Mouse (Mus musculus) stomach, postnatal 0 days (tissue): ENCODE results near the gene Tomm20l. TPM values are rescaled to one million over a fixed set of nuclear protein-coding genes. Genes with fewer than 3 reads are reported as not detected.

Experiments
- ATAC-seq: fragments of 200-750 bp; cut with Nextera tagmentation; 2 replicates; pipeline ENCODE4 v1.8.0; 2017; ENCODE audit not compliant: low FRiP score, low TSS enrichment
- DNase-seq: peaks from one replicate; pipeline ENCODE4 v3.0.0-alpha.2; 2016; ENCODE audit warnings: low spot score
- H3K27ac ChIP-seq: fragments of 300-500 bp; sonication (generic); replicated peaks from 2 replicates; pipeline ENCODE4 v1.5.1; 2014; ENCODE audit warnings: mild to moderate bottlenecking, control low read depth
- H3K27me3 ChIP-seq: fragments of 300-500 bp; sonication (generic); 2 replicates; pipeline ENCODE4 v1.6.1; 2014; ENCODE audit warnings: low read length; ENCODE audit not compliant: control insufficient read depth, insufficient read depth
- H3K36me3 ChIP-seq: fragments of 300-500 bp; sonication (generic); 2 replicates; pipeline ENCODE4 v1.6.1; 2014; ENCODE audit warnings: low read length, mixed read lengths; ENCODE audit not compliant: control insufficient read depth, insufficient read depth
- H3K4me1 ChIP-seq: fragments of 300-500 bp; sonication (generic); replicated peaks from 2 replicates; pipeline ENCODE4 v1.6.1; 2014; ENCODE audit warnings: antibody characterized with exemption; ENCODE audit not compliant: control insufficient read depth, insufficient read depth
- H3K4me2 ChIP-seq: fragments of 300-500 bp; sonication (generic); replicated peaks from 2 replicates; pipeline ENCODE4 v1.6.1; 2014; ENCODE audit warnings: low read depth, mild to moderate bottlenecking, control low read depth, moderate library complexity
- H3K4me3 ChIP-seq: fragments of 300-500 bp; sonication (generic); 2 replicates; pipeline ENCODE4 v1.5.1; 2014; ENCODE audit warnings: low read depth, low read length, control low read depth
- H3K9ac ChIP-seq: fragments of 300-500 bp; sonication (generic); 2 replicates; pipeline ENCODE4 v1.6.1; 2014; ENCODE audit warnings: mild to moderate bottlenecking, low read length, control low read depth, mixed read lengths
- H3K9me3 ChIP-seq: fragments of 300-500 bp; sonication (generic); 2 replicates; pipeline ENCODE4 v1.6.1; 2016; ENCODE audit warnings: low read length; ENCODE audit not compliant: control insufficient read depth
- CTCF ChIP-seq: IDR thresholded peaks from 2 replicates; pipeline ENCODE4 v1.5.1; 2016; ENCODE audit warnings: antibody characterized with exemption, low read depth, mild to moderate bottlenecking, moderate library complexity
- EP300 ChIP-seq: optimal IDR thresholded peaks from 2 replicates; pipeline ENCODE3; 2016; ENCODE audit warnings: antibody characterized with exemption
- WGBS: fragments of 180-500 bp; shearing (Covaris S2); extraction: QIAGEN DNeasy Blood & Tissue Kit; methylation state at CpG from one replicate; pipeline ENCODE4 v1.1.7; 2014; 5-methylcytosine and 5-hydroxymethylcytosine counted together
- polyA plus RNA-seq: library from polyadenylated mRNA; unstranded; fragments of >200 nt; fragmentation: Nextera tagmentation; extraction: Ambion mirVana; gene quantifications from 2 replicates; pipeline ENCODE4 v1.2.1, GENCODE M21; 2015

Tomm20l gene
- polyA plus RNA-seq, 1 experiment from 2014 or later = not detected

DNA sequence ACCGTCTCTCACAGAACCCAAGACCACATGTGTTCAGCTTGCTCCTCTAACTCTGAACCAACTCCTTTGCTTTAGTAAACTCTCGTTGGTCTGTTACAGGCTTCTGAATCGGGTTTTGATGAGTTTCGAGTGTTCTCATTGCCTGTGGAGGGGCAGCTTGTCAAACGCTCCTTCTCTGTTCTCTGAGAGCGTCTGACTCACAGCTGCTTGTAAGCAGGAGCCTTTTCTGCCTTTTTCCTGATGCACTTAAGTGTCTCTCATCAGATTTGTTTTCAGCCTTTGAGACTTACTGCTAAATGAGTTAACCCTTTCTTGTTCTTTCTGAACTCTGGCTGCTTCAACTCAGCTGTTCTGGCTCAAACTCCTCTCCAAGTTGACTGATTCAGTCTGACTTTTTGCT lies 46.7 kb downstream of the Tomm20l start:
- Histone ChIP-seq H3K36me3 (peaks cover 23% of the 10 kb centered on the region), H3K4me2 (no peak overlapping the region), H3K27ac (no peak overlapping the region), H3K4me1 (no peaks in the 10 kb centered on the region), H3K27me3 (no peaks in the 10 kb centered on the region), H3K4me3 (no peak overlapping the region), H3K9ac (no peak overlapping the region), H3K9me3 (no peaks in the 10 kb centered on the region)
- ATAC-seq (no peak), DNase-seq (no peak)
- WGBS = 82% methylated on average over 6 of the region's 6 CpGs
- TF ChIP-seq CTCF (no peak), EP300 (no peak)

- Histone ChIP-seq H3K27me3 (no peaks in the 10 kb centered on the region), H3K4me2 (no peak overlapping the region), H3K27ac (no peak overlapping the region), H3K4me1 (no peaks in the 10 kb centered on the region), H3K36me3 (peaks cover 14% of the 10 kb centered on the region), H3K9ac (no peak overlapping the region), H3K4me3 (no peak overlapping the region), H3K9me3 (no peaks in the 10 kb centered on the region)
- no peak for TF ChIP-seq EP300
- TF ChIP-seq CTCF = no peak
- DNase-seq (no peak), ATAC-seq (no peak)
- WGBS = 92% methylated on average over 9 of the region's 9 CpGs
These were observed 53.2 kb downstream of the Tomm20l start for GRCm38 (mm10) chr12:71164410-71164809.

GRCm38 (mm10) chr12:71169911-71170310 lies 58.7 kb downstream of the Tomm20l start:
- no peak overlapping the region for H3K27ac ChIP-seq
- H3K27me3 ChIP-seq = no peaks in the 10 kb centered on the region
- no peak for ATAC-seq
- H3K4me1 ChIP-seq = no peaks in the 10 kb centered on the region
- no peak for TF ChIP-seq CTCF
- TF ChIP-seq EP300 = no peak
- H3K36me3 ChIP-seq = 0 out of 2 replicates have a peak, but pooled peaks cover 2% of the 10 kb centered on the region
- no peaks in the 10 kb centered on the region for H3K9me3 ChIP-seq
- no peak overlapping the region for H3K4me3 ChIP-seq
- no peak for DNase-seq
- WGBS = 85% methylated on average over 1 of the region's 1 CpGs
- no peak overlapping the region for H3K9ac ChIP-seq
- no peak overlapping the region for H3K4me2 ChIP-seq

Other genes starting within 250 kb of the Tomm20l start
- 193 and 199 TPM in 2 replicates for gene Actr10, start 173.6 kb upstream of the Tomm20l start, polyA plus RNA-seq
- 469 and 479 TPM in 2 replicates for gene Psma3, start 136.8 kb upstream of the Tomm20l start, polyA plus RNA-seq
- 22.4 and 23.3 TPM in 2 replicates for gene Arid4a, start 95.4 kb upstream of the Tomm20l start, polyA plus RNA-seq
- gene Timm9, start 25.3 kb downstream of the Tomm20l start, polyA plus RNA-seq = 55.7 and 60.9 TPM in 2 replicates
- 3.8 and 4.3 TPM in 2 replicates for gene 2700049A03Rik, start 25.4 kb downstream of the Tomm20l start, polyA plus RNA-seq
- gene Dact1, start 198.5 kb downstream of the Tomm20l start, polyA plus RNA-seq = 5.1 and 5.9 TPM in 2 replicates